Mouse (Mus musculus) kidney, adult 2 months (tissue): ENCODE measurements at regions not wholly inside any gene's neighbourhood (a gene's known extent, or its start where the extent isn't known, plus 50 kb on each side); places are given as distances from the start of the nearest gene placed in this dataset.

Experiments
- DNase-seq: peaks from one replicate; pipeline ENCODE4 v3.0.0; 2021
- H3K27ac ChIP-seq: fragments of 200-500 bp; 2 replicates; pipeline ENCODE4 v1.5.1; 2012; ENCODE audit warnings: low read depth, low read length, control low read depth, inconsistent platforms; ENCODE audit not compliant: insufficient read depth
- H3K27me3 ChIP-seq: fragments of 200-500 bp; replicated peaks from 2 replicates; pipeline ENCODE4 v1.6.1; 2012; ENCODE audit warnings: mild to moderate bottlenecking, moderate library complexity, low read length, inconsistent platforms; ENCODE audit not compliant: control insufficient read depth, insufficient read depth
- H3K36me3 ChIP-seq: fragments of 200-500 bp; 2 replicates; pipeline ENCODE4 v1.6.1; 2012; ENCODE audit warnings: mild to moderate bottlenecking, moderate library complexity, low read length, inconsistent platforms; ENCODE audit not compliant: control insufficient read depth, insufficient read depth
- H3K4me1 ChIP-seq: fragments of 200-500 bp; 2 replicates; pipeline ENCODE4 v1.6.1; 2011; ENCODE audit warnings: low read length; ENCODE audit not compliant: control insufficient read depth, insufficient read depth
- H3K4me3 ChIP-seq: fragments of 200-500 bp; 2 replicates; pipeline ENCODE4 v1.5.1; 2011; ENCODE audit warnings: mild to moderate bottlenecking, low read depth, low read length, control low read depth; ENCODE audit not compliant: insufficient read depth
- CTCF ChIP-seq: fragments of 200-500 bp; conservative IDR thresholded peaks from 2 replicates; pipeline ENCODE4 v1.5.1; 2011; ENCODE audit warnings: low read depth, mild to moderate bottlenecking, control low read depth, low read length, moderate library complexity, mixed read lengths; ENCODE audit not compliant: insufficient read depth, insufficient read length
- POLR2A ChIP-seq: fragments of 200-500 bp; IDR thresholded peaks from one replicate; pipeline ENCODE4 v1.6.1; 2011; ENCODE audit warnings: low read depth, low read length, control low read depth
- WGBS: fragments of 180-500 bp; shearing (Covaris S2); methylation state at CpG from one replicate; pipeline ENCODE4 v1.1.7; 2018; 5-methylcytosine and 5-hydroxymethylcytosine counted together

DNA sequence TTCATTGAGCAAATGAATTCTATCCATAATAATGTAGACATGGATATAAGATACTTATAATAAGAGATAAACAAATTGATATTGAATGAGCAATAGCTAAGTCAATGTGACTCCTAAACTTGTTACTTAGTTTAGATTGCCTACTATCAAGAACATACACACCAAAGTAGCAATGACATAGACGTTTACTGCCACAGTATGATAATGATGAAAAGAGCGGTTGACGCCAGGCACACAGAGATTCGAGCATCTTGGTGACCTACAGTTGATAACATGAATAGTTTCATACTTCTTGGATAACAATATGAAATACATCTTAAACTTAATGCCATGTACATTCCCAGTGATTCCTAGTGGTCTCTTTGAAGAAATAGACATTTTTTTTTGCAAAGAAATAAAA is 55.9 kb upstream of the Tbc1d2b start:
- H3K27me3 ChIP-seq, result no peaks in the 10 kb centered on the region
- no peaks in the 10 kb centered on the region for H3K4me1 ChIP-seq
- TF ChIP-seq POLR2A, result no peak
- no peak for TF ChIP-seq CTCF
- no peak overlapping the region for H3K27ac ChIP-seq
- H3K36me3 ChIP-seq, result no peaks in the 10 kb centered on the region
- no peak overlapping the region for H3K4me3 ChIP-seq
- no peak for DNase-seq
- 82% methylated on average over 4 of the region's 4 CpGs for WGBS
